Mouse (Mus musculus) forebrain, embryonic 14.5 days (tissue): ENCODE measurements around the gene Akirin1. TPM values are rescaled to one million over a fixed set of nuclear protein-coding genes. Genes with fewer than 3 reads are reported as not detected.
A peak's percentile ranks its signal among the peaks of the same experiment; 100 is the strongest.

Source experiments
- ATAC-seq: fragments of 200-750 bp; cut with Nextera tagmentation; 2 replicates; pipeline ENCODE4 v1.8.0; 2017; ENCODE audit warnings: mild to moderate bottlenecking, moderate library complexity
- DNase-seq: peaks from one replicate; pipeline ENCODE4 v3.0.0-alpha.2; 2015; ENCODE audit warnings: low spot score
- H3K27ac ChIP-seq: fragments of 300-500 bp; sonication (generic); 2 replicates; pipeline ENCODE4 v1.5.1; 2014; ENCODE audit warnings: low read depth, mild to moderate bottlenecking, control low read depth, low read length, moderate library complexity
- H3K27me3 ChIP-seq: fragments of 300-500 bp; sonication (generic); replicated peaks from 2 replicates; pipeline ENCODE4 v1.6.1; 2014; ENCODE audit warnings: low read length, control low read depth, mixed read lengths; ENCODE audit not compliant: control insufficient read depth, insufficient read depth
- H3K36me3 ChIP-seq: fragments of 300-500 bp; sonication (generic); 2 replicates; pipeline ENCODE4 v1.6.1; 2014; ENCODE audit warnings: low read length, control low read depth; ENCODE audit not compliant: control insufficient read depth, insufficient read depth
- H3K4me1 ChIP-seq: fragments of 300-500 bp; sonication (generic); 2 replicates; pipeline ENCODE4 v1.6.1; 2014; ENCODE audit warnings: antibody characterized with exemption, low read length, control low read depth; ENCODE audit not compliant: control insufficient read depth, insufficient read depth
- H3K4me2 ChIP-seq: fragments of 300-500 bp; sonication (generic); 2 replicates; pipeline ENCODE4 v1.6.1; 2014; ENCODE audit warnings: mild to moderate bottlenecking, control low read depth, low read length
- H3K4me3 ChIP-seq: fragments of 300-500 bp; sonication (generic); 2 replicates; pipeline ENCODE4 v1.5.1; 2014; ENCODE audit warnings: low read depth, low read length, control low read depth
- H3K9ac ChIP-seq: fragments of 300-500 bp; sonication (generic); 2 replicates; pipeline ENCODE4 v1.6.1; 2014; ENCODE audit warnings: mild to moderate bottlenecking, low read length, control low read depth, moderate library complexity
- H3K9me3 ChIP-seq: fragments of 300-500 bp; sonication (generic); replicated peaks from 2 replicates; pipeline ENCODE4 v1.6.1; 2016; ENCODE audit warnings: low read length, control low read depth, mixed read lengths; ENCODE audit not compliant: control insufficient read depth
- WGBS: fragments of 180-500 bp; shearing (Covaris S2); extraction: QIAGEN DNeasy Blood & Tissue Kit; methylation state at CpG from one replicate; pipeline ENCODE4 v1.1.7; 2014; 5-methylcytosine and 5-hydroxymethylcytosine counted together
- polyA plus RNA-seq: library from polyadenylated mRNA; unstranded; fragments of >200 nt; fragmentation: Nextera tagmentation; extraction: Ambion mirVana; gene quantifications from 2 replicates; pipeline ENCODE4 v1.2.1, GENCODE M21; 2014

The Akirin1 gene
- polyA plus RNA-seq, 1 experiment from 2014 or later: 81.8 TPM

- H3K4me1 ChIP-seq: no peaks in the 10 kb centered on the region
- no peaks in the 10 kb centered on the region for H3K36me3 ChIP-seq
- WGBS: 88% methylated on average over 2 of the region's 2 CpGs
These were observed 44.8 kb downstream of the Akirin1 start for GRCm38 (mm10) chr4:123705340-123705739.

GRCm38 (mm10) chr4:123693384-123693783, 56.8 kb downstream of the Akirin1 start:
- WGBS: 87% methylated on average over 12 of the region's 12 CpGs
- DNase-seq (no peak), ATAC-seq (no peak)
- Histone ChIP-seq H3K9me3 (no peaks in the 10 kb centered on the region), H3K27me3 (no peaks in the 10 kb centered on the region), H3K36me3 (no peaks in the 10 kb centered on the region), H3K4me2 (no peak overlapping the region), H3K4me3 (no peak overlapping the region), H3K4me1 (no peaks in the 10 kb centered on the region), H3K9ac (no peak overlapping the region), H3K27ac (no peak overlapping the region)

More at GRCm38 (mm10) chr4:123705340-123705739, 44.8 kb downstream of the Akirin1 start:
- ATAC-seq (no peak), DNase-seq (no peak)
- no peak overlapping the region for H3K4me3 ChIP-seq
- no peak overlapping the region for H3K4me2 ChIP-seq
- no peaks in the 10 kb centered on the region for H3K9me3 ChIP-seq
- H3K27ac ChIP-seq: no peak overlapping the region
- H3K27me3 ChIP-seq: no peaks in the 10 kb centered on the region
- H3K9ac ChIP-seq: no peak overlapping the region

DNA sequence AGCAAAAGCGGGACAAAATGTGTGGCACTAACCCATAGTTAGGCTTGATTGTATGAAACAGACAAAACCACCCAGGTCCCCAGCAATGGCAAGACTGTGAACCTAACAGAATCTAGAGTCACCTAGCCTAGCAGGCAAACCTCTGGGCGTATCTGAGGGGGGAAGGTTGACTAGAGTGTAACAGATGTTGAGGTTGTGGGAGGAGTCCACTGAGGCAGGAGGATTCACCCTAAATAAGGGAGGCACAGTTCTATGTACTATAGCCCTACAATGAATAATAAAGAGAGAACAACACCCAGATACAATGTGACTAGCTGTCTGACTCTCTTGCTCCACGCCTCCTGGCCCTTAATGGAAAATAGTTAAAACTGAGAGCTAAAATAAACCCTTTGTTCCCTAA, 58.1 kb downstream of the Akirin1 start:
- Histone ChIP-seq H3K4me3 (no peak overlapping the region), H3K36me3 (no peaks in the 10 kb centered on the region), H3K4me2 (no peak overlapping the region), H3K4me1 (peaks cover 3% of the 10 kb centered on the region; the same call in 1 of the 2 replicates), H3K9ac (no peak overlapping the region), H3K27me3 (no peaks in the 10 kb centered on the region), H3K9me3 (no peaks in the 10 kb centered on the region), H3K27ac (no peak overlapping the region)
- ATAC-seq: no peak
- 80% methylated on average over 3 of the region's 3 CpGs for WGBS
- DNase-seq: no peak

GRCm38 (mm10) chr4:123690311-123690710, 59.8 kb downstream of the Akirin1 start:
- H3K36me3 ChIP-seq: no peaks in the 10 kb centered on the region
- H3K4me2 ChIP-seq: no peak overlapping the region
- 87% methylated on average over 10 of the region's 10 CpGs for WGBS
- H3K27me3 ChIP-seq: no peaks in the 10 kb centered on the region
- H3K27ac ChIP-seq: no peak overlapping the region
- no peak overlapping the region for H3K4me3 ChIP-seq
- H3K9ac ChIP-seq: no peak overlapping the region
- DNase-seq (no peak), ATAC-seq (no peak)
- no peaks in the 10 kb centered on the region for H3K9me3 ChIP-seq
- H3K4me1 ChIP-seq: peaks cover 10% of the 10 kb centered on the region; the same call in 1 of the 2 replicates

DNA sequence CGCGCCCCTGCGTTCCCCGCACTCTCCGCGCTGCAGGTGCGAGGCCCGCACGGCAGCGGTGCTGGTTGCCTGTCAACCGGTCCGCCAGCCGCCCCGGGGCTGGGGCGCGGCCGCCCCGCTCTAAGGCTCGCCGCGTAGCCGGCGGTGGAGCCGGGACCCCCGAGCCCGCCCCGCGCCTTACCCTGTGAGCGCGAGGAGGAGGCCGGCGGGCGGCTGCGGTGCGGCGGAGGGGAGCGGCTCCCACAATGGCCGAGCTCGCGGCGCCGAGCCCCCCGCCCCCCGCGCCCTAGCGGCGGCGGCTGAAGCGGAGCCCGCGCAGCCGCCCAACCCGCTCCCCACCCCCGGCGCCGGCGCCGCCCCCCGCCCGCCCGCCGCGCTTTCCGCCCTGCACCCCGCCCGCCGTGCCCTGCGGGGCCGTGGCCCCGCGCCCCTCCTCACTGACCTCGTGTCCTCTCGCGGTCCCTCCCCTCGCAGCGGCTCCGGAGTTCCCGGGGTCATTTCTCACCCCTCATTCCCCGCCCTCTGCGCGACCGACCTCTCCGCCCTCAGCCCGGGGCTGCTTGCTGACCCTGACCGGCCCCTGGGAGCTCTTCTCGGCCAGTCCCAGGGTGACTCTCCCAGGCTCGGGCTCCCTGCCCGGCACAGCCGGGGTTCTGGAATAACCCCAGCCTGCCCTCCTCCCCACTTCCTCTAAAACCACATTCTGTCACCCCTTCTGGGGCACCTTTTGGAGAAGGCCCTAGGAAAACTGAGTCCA, 62.9 kb downstream of the Akirin1 start:
- peak overlapping the region; percentile 86 for H3K27ac ChIP-seq
- peaks cover 14% of the 10 kb centered on the region; the same call in 1 of the 2 replicates for H3K4me1 ChIP-seq
- under 1% methylated on average over 39 of the region's 89 CpGs for WGBS
- H3K9ac ChIP-seq: peak overlapping the region; percentile 97
- H3K36me3 ChIP-seq: peaks cover 19% of the 10 kb centered on the region
- peak overlapping the region; percentile 89 for H3K4me3 ChIP-seq
- peak overlapping the region; percentile 95 for H3K4me2 ChIP-seq
- H3K27me3 ChIP-seq: no peaks in the 10 kb centered on the region
- peak; percentile 66 for ATAC-seq
- H3K9me3 ChIP-seq: no peaks in the 10 kb centered on the region
- DNase-seq: peak; percentile 53

- ATAC-seq: peak; percentile 57
- peak overlapping the region; percentile 95 for H3K4me2 ChIP-seq
- under 1% methylated on average over 54 of the region's 56 CpGs for WGBS
- H3K27ac ChIP-seq: peak overlapping the region; percentile 86
- H3K9ac ChIP-seq: peak overlapping the region; percentile 97
- no peaks in the 10 kb centered on the region for H3K9me3 ChIP-seq
- peak; percentile 49 for DNase-seq
- peak overlapping the region; percentile 89 for H3K4me3 ChIP-seq
- peaks cover 19% of the 10 kb centered on the region for H3K36me3 ChIP-seq
- no peaks in the 10 kb centered on the region for H3K27me3 ChIP-seq
- peaks cover 14% of the 10 kb centered on the region; the same call in 1 of the 2 replicates for H3K4me1 ChIP-seq
These were observed 63.6 kb downstream of the Akirin1 start for GRCm38 (mm10) chr4:123686368-123687024.

DNA sequence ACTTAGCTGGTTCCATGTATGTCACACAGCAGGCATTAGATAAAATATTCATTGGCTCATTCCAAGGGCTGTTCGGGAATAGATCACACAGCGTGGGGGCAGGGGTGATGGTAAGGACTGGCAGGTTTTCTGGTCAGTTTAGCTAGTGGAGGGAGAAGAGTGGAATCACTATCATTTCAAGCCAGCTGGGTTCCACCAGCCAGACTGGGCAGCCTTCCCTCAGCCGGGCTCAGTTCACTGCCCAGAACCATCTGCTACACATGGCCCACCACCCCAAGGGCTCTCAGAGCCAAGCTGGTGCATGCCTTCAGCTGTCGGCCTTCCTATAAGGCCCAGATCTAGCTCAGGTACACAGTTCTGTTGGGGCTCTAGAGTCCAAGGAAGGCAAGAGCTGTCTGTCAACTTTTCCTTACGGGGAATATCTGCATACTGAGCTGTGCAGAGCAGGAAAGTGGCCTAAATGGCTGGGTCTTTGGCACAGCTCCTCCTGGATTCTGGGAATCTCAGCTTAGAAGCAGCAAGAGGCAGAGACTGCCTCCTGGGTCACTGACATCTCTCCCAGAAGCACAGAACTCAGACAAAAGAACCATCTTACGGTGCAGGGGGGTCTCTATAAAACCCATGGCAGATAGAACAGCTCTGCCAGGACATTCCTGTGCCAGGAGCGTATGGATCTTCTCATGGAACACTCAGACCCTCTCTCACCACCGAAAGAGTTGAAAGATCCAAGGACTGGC, 64.5 kb downstream of the Akirin1 start:
- peaks cover 14% of the 10 kb centered on the region; the same call in 1 of the 2 replicates for H3K4me1 ChIP-seq
- H3K4me3 ChIP-seq: peak overlapping the region; percentile 89
- peak overlapping the region; percentile 97 for H3K9ac ChIP-seq
- H3K36me3 ChIP-seq: peaks cover 19% of the 10 kb centered on the region
- H3K4me2 ChIP-seq: peak overlapping the region; percentile 95
- no peak for DNase-seq
- WGBS: 53% methylated on average over 8 of the region's 8 CpGs
- no peaks in the 10 kb centered on the region for H3K9me3 ChIP-seq
- ATAC-seq: 0 out of 2 replicates have a peak, but pooled peaks have one; percentile 5
- peak overlapping the region; percentile 86 for H3K27ac ChIP-seq
- H3K27me3 ChIP-seq: no peaks in the 10 kb centered on the region

DNA sequence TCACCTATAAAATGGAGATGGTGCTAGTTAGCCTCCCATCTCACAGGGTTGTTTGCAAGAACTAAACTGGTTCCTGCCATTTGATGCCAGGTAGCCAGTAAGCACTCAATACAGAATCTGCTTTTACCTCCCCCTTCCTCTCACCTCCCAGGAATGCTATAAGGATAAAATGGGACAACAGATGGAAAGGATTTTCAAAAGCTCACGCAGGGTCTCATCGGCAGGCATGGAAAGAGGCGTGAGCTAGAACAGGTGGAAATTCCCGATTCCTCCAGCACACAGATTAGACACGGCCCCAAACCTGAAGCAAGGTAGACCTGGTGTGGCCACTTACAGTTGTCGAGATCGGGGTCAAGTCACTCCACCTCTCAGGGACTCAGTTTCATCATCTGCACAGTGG, 65.1 kb downstream of the Akirin1 start:
- Histone ChIP-seq H3K36me3 (peaks cover 23% of the 10 kb centered on the region), H3K4me1 (peaks cover 14% of the 10 kb centered on the region; the same call in 1 of the 2 replicates), H3K9me3 (no peaks in the 10 kb centered on the region), H3K4me2 (peak overlapping the region; percentile 95), H3K27me3 (no peaks in the 10 kb centered on the region), H3K4me3 (peak overlapping the region; percentile 89), H3K27ac (no peak overlapping the region), H3K9ac (peak overlapping the region; percentile 97; the same call in 1 of the 2 replicates)
- ATAC-seq (no peak), DNase-seq (no peak)
- 84% methylated on average over 7 of the region's 7 CpGs for WGBS
